Mouse (Mus musculus) activated CD4-positive, CD25-positive, alpha-beta regulatory T cell, adult 9 weeks (primary cell): ENCODE data around the gene Kirrel3. TPM values are rescaled to one million over a fixed set of nuclear protein-coding genes. Genes with fewer than 3 reads are reported as not detected.

Source experiments
- polyA plus RNA-seq: library from polyadenylated mRNA; unstranded; fragments of 100-300 nt; shearing (Covaris generic); gene quantifications from one replicate; pipeline ENCODE4 v1.2.1, GENCODE M21; 2017

Gene Kirrel3
- polyA plus RNA-seq, result 0.27 TPM

DNA sequence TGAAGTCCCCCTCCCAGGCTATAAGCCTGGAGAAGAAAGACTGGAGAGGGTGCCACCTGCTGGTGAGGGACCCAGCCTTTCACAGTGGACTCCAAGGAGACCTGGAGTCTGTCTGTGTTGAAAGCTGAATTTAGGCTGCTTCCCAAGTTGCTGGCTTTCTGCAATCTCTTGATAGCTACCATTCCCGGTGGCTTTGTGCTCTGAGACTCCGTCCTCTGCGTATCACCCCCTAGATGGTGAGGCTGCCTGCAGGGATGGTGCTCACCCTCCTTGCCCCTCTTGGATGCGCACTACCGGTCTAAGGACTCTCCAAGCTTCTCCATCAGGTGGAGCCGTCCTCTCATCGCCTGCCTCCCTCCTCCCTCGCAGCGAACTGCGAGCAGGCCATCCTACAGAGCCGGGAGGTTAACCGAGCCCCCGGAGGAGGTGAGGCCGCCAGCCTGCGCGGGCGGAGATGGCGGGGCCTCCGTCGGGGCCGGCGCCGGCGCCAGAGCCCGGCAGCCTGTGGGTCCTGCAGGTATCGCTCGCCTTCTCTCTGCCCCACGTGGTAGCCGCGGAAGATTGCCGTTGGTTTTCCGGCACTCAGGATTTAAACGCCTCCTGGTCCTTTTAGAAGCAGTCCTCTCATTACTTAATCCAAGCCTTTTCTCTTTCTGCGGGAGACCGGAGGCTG is at the start of gene Kirrel3:
Gene Kirrel3, plus strand, starts transcription at position 136 of the 673 bp plus-strand sequence.

